Mouse (Mus musculus): ENCODE data around the gene Sox12.

The Sox12 gene

GRCm38 (mm10) chr2:152397680-152398435, at the start of gene Sox12:
TSS of gene Sox12 (minus strand) at chr2:152398063.
- peak; percentile 96 for DNase-seq (ENCODE audit: low read depth, low spot score)

- DNase-seq (ENCODE audit: low read depth, low spot score): no peak
Measured at GRCm38 (mm10) chr2:152447461-152447860, 49.6 kb upstream of the Sox12 start.

DNA sequence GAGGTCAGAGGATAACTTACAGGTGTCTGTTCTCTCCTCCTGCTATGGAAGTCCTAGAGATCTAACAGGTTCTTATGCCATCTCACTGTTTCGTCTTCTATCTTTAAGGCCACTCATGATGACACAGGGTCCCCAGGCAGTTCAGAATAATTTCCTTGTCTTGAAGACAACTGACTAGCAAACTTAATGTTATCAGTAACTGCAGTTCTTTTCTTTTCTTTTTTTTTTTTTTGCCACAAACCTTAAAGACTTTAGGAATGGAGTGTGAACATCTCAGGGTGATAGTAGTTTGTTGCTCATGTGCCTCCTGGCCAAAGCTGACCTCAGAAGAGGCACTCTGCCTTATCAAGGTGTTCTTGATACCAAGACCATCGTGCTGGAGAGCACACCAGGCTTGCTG, 48.8 kb upstream of the Sox12 start:
- DNase-seq (ENCODE audit: low read depth, low spot score): no peak

DNA sequence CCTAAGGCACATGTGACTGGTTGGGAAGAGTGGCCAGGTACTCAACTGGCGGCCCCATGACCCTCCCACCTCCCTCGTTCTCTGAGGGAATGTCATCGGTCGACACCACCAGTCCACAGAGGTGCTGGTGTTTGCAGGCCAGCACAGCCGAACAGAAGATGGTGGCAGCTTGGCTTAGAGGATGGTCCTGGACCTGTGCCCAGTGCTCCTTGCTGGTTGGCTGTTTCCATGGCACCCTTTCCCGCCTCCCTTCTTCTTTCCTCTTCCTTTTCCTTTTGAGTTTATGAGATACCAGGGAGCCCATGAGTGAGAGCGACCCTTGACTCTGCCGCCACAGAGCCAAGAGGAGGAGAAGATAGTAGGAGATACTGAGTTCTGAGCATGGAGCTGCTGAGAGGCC, 45.4 kb upstream of the Sox12 start:
- no peak for DNase-seq (ENCODE audit: low read depth, low spot score)

- DNase-seq (ENCODE audit: low read depth, low spot score): no peak
Measured at GRCm38 (mm10) chr2:152442322-152442721, 44.5 kb upstream of the Sox12 start.

DNA sequence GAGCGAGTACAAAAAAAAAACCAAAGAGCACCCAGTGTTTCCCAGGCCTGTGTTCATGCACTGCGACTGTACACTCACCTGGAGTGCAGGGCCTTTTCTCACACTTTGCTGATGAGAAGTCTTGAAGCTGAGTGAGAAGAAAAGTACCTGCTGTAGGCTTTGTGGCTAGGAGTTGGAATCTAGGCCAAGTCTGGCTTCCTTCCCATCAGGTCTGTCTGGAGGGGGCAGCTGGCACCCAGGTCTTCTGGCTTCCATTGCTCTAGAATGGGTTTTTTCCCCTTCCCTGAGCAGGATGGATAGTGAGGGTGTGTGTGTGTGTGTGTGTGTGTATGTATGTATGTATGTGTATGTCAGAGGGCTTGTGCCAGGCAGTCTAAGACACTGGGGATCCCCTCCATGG, 42.0 kb upstream of the Sox12 start:
- DNase-seq (ENCODE audit: low read depth, low spot score): no peak

DNA sequence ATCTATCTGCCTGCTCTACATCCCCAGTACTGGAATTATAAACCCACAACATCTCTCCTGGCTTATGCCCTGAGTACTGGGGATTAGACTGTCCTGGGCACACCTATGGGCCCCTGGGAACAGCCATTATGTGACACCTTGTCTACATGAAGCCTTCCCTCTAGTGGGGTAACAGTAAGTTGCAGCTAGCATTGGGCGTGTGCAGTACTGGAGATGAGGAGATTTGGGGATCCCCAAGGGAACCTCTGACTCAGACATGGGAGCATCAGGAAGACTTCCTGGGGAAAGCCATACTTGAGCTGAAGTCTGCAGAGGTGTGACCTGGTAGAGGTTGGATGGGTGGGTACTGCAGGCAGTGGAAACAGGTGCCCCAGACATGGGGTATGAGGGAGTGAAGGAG, 41.1 kb upstream of the Sox12 start:
- peak; percentile 8 for DNase-seq (ENCODE audit: low read depth, low spot score)

- peak; percentile 86 for DNase-seq (ENCODE audit: low read depth, low spot score)
Measured at GRCm38 (mm10) chr2:152436983-152437860, 39.4 kb upstream of the Sox12 start.

GRCm38 (mm10) chr2:152436405-152436901, 38.6 kb upstream of the Sox12 start:
- no peak for DNase-seq (ENCODE audit: low read depth, low spot score)

- DNase-seq (ENCODE audit: low read depth, low spot score): peak; percentile 17
Measured at GRCm38 (mm10) chr2:152428481-152428880, 30.6 kb upstream of the Sox12 start.

DNA sequence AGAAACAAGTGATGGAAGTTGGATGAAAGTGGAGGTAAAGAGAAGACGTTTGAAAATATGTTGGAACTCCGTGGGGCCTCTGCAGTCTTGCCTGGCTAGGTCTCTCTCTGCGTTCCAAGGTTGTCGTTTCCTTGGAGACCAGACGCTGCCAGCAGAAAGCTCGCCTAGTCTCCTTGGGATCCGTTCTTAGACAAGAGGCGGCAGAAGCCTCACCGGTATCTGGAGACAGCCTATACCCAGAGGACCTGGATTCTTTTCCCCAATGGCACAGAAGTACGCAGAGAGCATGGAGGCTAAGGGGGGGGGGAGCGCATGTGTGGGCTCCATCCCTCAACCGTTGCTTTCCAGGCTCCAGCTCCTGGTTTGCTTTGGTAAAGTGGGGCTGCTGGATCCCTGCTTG, 29.6 kb upstream of the Sox12 start:
- no peak for DNase-seq (ENCODE audit: low read depth, low spot score)

- no peak for DNase-seq (ENCODE audit: low read depth, low spot score)
Measured at GRCm38 (mm10) chr2:152415786-152416185, 17.9 kb upstream of the Sox12 start.

DNA sequence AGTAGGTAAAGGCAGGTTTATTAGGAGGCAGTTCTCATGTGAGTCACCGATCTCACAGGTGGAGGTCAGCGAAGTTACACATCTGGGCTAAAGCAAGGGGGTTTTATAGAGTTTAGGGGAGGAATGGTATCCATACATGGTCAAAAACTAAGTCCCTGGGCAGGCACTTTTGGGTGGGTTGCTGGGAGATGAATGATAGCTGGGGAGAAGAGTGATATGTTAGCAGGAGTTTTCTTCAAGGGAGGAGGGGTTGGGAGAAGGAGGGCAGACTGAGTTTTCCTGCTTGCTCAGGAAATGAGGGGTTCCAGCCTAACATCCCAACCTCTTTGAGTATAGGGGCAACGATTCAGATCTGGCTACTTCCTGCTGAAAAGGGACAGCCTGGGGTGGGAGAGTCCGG, 17.4 kb upstream of the Sox12 start, which contains the start of gene 6820408C15Rik:
Gene 6820408C15Rik (plus strand): TSS at position 301 of the 400 bp plus-strand sequence.
- no peak for DNase-seq (ENCODE audit: low read depth, low spot score)

GRCm38 (mm10) chr2:152414591-152415165, 16.8 kb upstream of the Sox12 start, which contains the start of gene Zcchc3:
TSS of gene Zcchc3 (minus strand) at chr2:152415027.
- peak; percentile 68 for DNase-seq (ENCODE audit: low read depth, low spot score)

DNA sequence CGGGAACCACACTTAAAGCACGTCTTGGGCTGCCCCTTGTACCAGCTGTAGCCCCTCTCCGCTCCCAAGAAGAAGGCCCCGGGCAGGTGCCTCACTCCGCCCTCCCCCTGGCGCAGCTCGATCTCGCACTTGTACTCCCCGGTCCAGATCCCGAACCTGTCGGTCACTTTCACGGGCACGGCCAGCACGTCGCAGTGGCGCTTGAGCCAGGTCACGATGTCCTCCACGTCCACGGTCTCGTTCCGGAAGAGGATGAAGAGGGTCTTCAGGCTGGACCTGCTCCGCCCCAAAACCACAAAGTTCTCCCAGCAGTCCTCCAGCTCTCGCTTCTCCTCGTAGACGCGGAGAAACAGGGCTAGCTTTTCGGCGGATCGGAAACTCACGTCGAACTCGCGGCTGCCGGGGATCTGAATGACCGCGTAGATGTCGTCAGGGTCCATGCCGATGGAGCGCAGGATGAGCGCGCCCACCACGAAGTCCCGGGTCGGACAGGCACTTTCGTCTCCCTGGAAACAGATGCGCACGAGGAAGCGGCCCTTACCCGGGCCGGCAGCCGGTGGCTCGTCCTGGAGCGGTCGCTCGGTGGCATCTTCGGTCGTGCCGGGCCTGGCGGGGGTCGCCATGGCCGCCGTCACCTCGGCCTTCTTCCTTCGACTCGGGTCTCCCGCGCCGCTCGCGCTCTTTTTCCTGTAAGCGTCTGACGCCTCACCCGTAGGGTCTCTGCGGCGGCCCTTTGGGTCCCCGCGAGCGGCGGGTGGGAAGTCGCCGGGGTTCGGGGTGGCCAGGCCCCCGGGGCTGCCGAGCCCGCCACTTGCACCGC, 16.1 kb upstream of the Sox12 start:
- peak; percentile 33 for DNase-seq (ENCODE audit: low read depth, low spot score)

DNA sequence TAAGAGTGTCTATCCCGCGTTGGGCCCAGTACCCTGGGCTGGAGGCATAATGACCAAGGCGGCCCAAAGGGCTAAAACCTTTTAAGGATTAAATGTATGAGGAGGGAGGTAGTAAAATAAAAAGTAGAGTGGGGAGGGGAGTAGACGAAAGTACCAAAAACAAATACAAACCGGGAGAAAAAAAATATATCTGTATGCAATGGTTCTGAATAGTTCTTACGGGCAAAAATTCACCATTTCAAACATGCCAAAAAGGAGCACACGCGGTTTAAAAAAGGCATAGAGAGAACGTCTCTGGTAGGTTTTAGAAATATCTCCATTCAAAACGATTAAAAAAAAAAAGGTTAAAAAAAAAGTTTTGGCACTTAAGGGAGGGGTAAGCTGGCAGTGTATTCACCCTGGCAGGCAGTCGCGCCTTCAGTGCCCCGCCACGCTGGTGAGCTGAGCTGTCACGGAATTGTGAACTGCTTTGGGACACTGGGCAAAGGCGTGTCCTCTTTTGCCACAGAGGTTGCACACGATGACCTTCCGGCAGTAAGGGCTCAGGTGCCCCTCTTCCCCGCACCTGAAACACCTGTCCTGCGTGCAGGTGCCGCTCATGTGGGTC, 15.4 kb upstream of the Sox12 start:
- DNase-seq (ENCODE audit: low read depth, low spot score): no peak

GRCm38 (mm10) chr2:152412526-152413157, 14.8 kb upstream of the Sox12 start:
- no peak for DNase-seq (ENCODE audit: low read depth, low spot score)

GRCm38 (mm10) chr2:152411471-152411870, 13.6 kb upstream of the Sox12 start:
- no peak for DNase-seq (ENCODE audit: low read depth, low spot score)

GRCm38 (mm10) chr2:152410971-152411371, 13.1 kb upstream of the Sox12 start:
- DNase-seq (ENCODE audit: low read depth, low spot score): no peak

GRCm38 (mm10) chr2:152409781-152410180, 11.9 kb upstream of the Sox12 start:
- DNase-seq (ENCODE audit: low read depth, low spot score): no peak
